Mouse (Mus musculus): ENCODE data around the gene Phf11a. TPM values are rescaled to one million over a fixed set of nuclear protein-coding genes. Genes with fewer than 3 reads are reported as not detected.

Phf11a gene
- polyA plus RNA-seq (2014; fragmentation: Illumina TruSeq; extraction: RNeasy Lipid Tissue Mini Kit (QIAGEN cat#74804); ENCODE audit: insufficient read depth, low read depth, low replicate concordance): 1.1 TPM

GRCm38 (mm10) chr14:59297391-59297790 is at the start of gene Phf11a:
TSS of gene Phf11a (minus strand) at chr14:59297522.

DNA sequence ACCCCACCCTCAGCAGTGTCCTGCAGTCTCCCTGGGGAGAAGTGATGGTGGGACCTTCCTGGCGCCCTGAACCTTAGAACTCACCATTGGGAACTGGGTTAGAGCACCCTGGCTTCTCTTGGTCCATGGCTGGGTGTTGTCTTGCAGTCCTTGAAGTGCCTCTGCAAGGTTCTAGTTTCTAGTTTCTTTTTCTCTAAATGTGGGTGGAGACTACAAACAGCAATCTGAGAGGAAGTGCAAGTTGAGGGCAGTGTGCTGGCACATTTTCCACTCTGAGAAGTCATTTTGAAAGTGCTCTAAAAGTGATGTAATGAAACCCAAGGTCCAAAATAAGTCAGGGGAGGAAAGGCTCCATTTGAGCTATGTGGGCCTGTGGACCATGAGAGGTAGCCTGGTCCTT is 43.9 kb upstream of the Phf11a start, which contains the start of gene Phf11b:
Gene Phf11b (minus strand): TSS at position 163 of the 400 bp plus-strand sequence.

GRCm38 (mm10) chr14:59260056-59260455 is 37.3 kb downstream of the Phf11a start, which contains the start of gene Gm6904:
TSS of gene Gm6904 (minus strand) at chr14:59260216.

Other genes starting within 250 kb of the Phf11a start
- not detected for gene 1700129C05Rik, start 154.6 kb downstream of the Phf11a start, polyA plus RNA-seq (2014; fragmentation: Illumina TruSeq; extraction: RNeasy Lipid Tissue Mini Kit (QIAGEN cat#74804); ENCODE audit: insufficient read depth, low read depth, low replicate concordance)
- gene Gm5142, start 118.8 kb downstream of the Phf11a start, polyA plus RNA-seq (2014; fragmentation: Illumina TruSeq; extraction: RNeasy Lipid Tissue Mini Kit (QIAGEN cat#74804); ENCODE audit: insufficient read depth, low read depth, low replicate concordance): not detected
- 12.1 TPM for gene Rcbtb1, start 96.3 kb downstream of the Phf11a start, polyA plus RNA-seq (2014; fragmentation: Illumina TruSeq; extraction: RNeasy Lipid Tissue Mini Kit (QIAGEN cat#74804); ENCODE audit: insufficient read depth, low read depth, low replicate concordance)
- 0.49 TPM for gene Gm6904, start 37.3 kb downstream of the Phf11a start, polyA plus RNA-seq (2014; fragmentation: Illumina TruSeq; extraction: RNeasy Lipid Tissue Mini Kit (QIAGEN cat#74804); ENCODE audit: insufficient read depth, low read depth, low replicate concordance)
- gene Phf11b, start 43.8 kb upstream of the Phf11a start, polyA plus RNA-seq (2014; fragmentation: Illumina TruSeq; extraction: RNeasy Lipid Tissue Mini Kit (QIAGEN cat#74804); ENCODE audit: insufficient read depth, low read depth, low replicate concordance): 7.6 TPM
- 18.9 TPM for gene Phf11d, start 67.9 kb upstream of the Phf11a start, polyA plus RNA-seq (2014; fragmentation: Illumina TruSeq; extraction: RNeasy Lipid Tissue Mini Kit (QIAGEN cat#74804); ENCODE audit: insufficient read depth, low read depth, low replicate concordance)
- 0.58 TPM for gene Phf11c, start 97.9 kb upstream of the Phf11a start, polyA plus RNA-seq (2014; fragmentation: Illumina TruSeq; extraction: RNeasy Lipid Tissue Mini Kit (QIAGEN cat#74804); ENCODE audit: insufficient read depth, low read depth, low replicate concordance)
- 5.4 TPM for gene Setdb2, start 143.4 kb upstream of the Phf11a start, polyA plus RNA-seq (2014; fragmentation: Illumina TruSeq; extraction: RNeasy Lipid Tissue Mini Kit (QIAGEN cat#74804); ENCODE audit: insufficient read depth, low read depth, low replicate concordance)
- gene Cab39l, start 143.4 kb upstream of the Phf11a start, polyA plus RNA-seq (2014; fragmentation: Illumina TruSeq; extraction: RNeasy Lipid Tissue Mini Kit (QIAGEN cat#74804); ENCODE audit: insufficient read depth, low read depth, low replicate concordance): 22.8 TPM

Measured in lung, adult 10 weeks (tissue).